Mouse (Mus musculus) cerebellum, adult 2 months (tissue): ENCODE measurements around the gene Vti1b. TPM values are rescaled to one million over a fixed set of nuclear protein-coding genes. Genes with fewer than 3 reads are reported as not detected.
A peak's percentile ranks its signal among the peaks of the same experiment; 100 is the strongest.
"Not testable (repeated sequence)": the region's sequence is repeated elsewhere in the genome, so short reads cannot be mapped to it uniquely, and the experiment has no call there.

Experiments
- DNase-seq, 2 experiments: peaks; one replicate each; pipeline ENCODE4 v3.0.0; 2021
- H3K27ac ChIP-seq: fragments of 200-500 bp; 2 replicates; pipeline ENCODE4 v1.5.1; 2012; ENCODE audit warnings: low read length, control low read depth, inconsistent platforms; ENCODE audit not compliant: insufficient read depth
- H3K27me3 ChIP-seq: fragments of 200-500 bp; 2 replicates; pipeline ENCODE4 v1.6.1; 2012; ENCODE audit warnings: inconsistent platforms, mild to moderate bottlenecking, low read length, moderate library complexity; ENCODE audit not compliant: control insufficient read depth, insufficient read depth
- H3K4me1 ChIP-seq: fragments of 200-500 bp; 2 replicates; pipeline ENCODE4 v1.6.1; 2011; ENCODE audit warnings: low read length; ENCODE audit not compliant: control insufficient read depth, insufficient read depth
- H3K4me3 ChIP-seq: fragments of 200-500 bp; replicated peaks from 2 replicates; pipeline ENCODE3; 2011; ENCODE audit warnings: mild to moderate bottlenecking, low read depth, low read length, control low read depth; ENCODE audit not compliant: insufficient read depth
- CTCF ChIP-seq: fragments of 200-500 bp; IDR thresholded peaks from 2 replicates; pipeline ENCODE4 v1.5.1; 2011; ENCODE audit warnings: low read depth, mild to moderate bottlenecking, control low read depth, low read length, moderate library complexity, borderline replicate concordance; ENCODE audit not compliant: insufficient read depth
- POLR2A ChIP-seq: fragments of 200-500 bp; IDR thresholded peaks from 2 replicates; pipeline ENCODE4 v1.6.1; 2011; ENCODE audit warnings: low read length, control low read depth, borderline replicate concordance; ENCODE audit not compliant: insufficient read depth
- WGBS: fragments of 180-500 bp; shearing (Covaris S2); methylation state at CpG from one replicate; pipeline ENCODE4 v1.1.7; 2018; 5-methylcytosine and 5-hydroxymethylcytosine counted together
- polyA plus RNA-seq: library from polyadenylated mRNA; depleted of rRNA; stranded (reverse); fragments of >200 nt; gene quantifications from 2 replicates; pipeline ENCODE4 v1.2.3, GENCODE M21; 2012

Vti1b gene
- polyA plus RNA-seq, 1 experiment = 137 TPM

GRCm38 (mm10) chr12:79192193-79192592, 19.7 kb upstream of the Vti1b start, which contains the start of gene Rdh11:
Rdh11 (minus strand) TSS chr12:79192293.
- H3K27me3 ChIP-seq = no peaks in the 10 kb centered on the region
- 61% methylated on average over 6 of the region's 6 CpGs for WGBS
- TF ChIP-seq POLR2A = no peak
- no peak for TF ChIP-seq CTCF
- DNase-seq = no peak
- peaks cover 5% of the 10 kb centered on the region; the same call in 1 of the 2 replicates for H3K4me1 ChIP-seq
- H3K27ac ChIP-seq = no peak within 1 kb of the TSS
- H3K4me3 ChIP-seq = peak within 1 kb of the TSS; percentile 79

GRCm38 (mm10) chr12:79191701-79192100, 19.2 kb upstream of the Vti1b start:
- DNase-seq = peak; percentile 73 to 74
- WGBS = 6% methylated on average over 14 of the region's 14 CpGs
- TF ChIP-seq CTCF = peak; percentile 48; the same call in 1 of the 2 replicates
- peak; percentile 20; the same call in 1 of the 2 replicates for TF ChIP-seq POLR2A
- peaks cover 5% of the 10 kb centered on the region; the same call in 1 of the 2 replicates for H3K4me1 ChIP-seq
- H3K4me3 ChIP-seq = peak overlapping the region; percentile 79
- H3K27me3 ChIP-seq = no peaks in the 10 kb centered on the region
- H3K27ac ChIP-seq = no peak overlapping the region

GRCm38 (mm10) chr12:79190931-79191673, 18.6 kb upstream of the Vti1b start:
- Histone ChIP-seq H3K4me1 (peaks cover 5% of the 10 kb centered on the region; the same call in 1 of the 2 replicates), H3K27ac (no peak overlapping the region), H3K4me3 (peak overlapping the region; percentile 79), H3K27me3 (no peaks in the 10 kb centered on the region)
- TF ChIP-seq CTCF = no peak
- TF ChIP-seq POLR2A = no peak
- DNase-seq = peak; percentile 56 to 77
- under 1% methylated on average over 18 of the region's 18 CpGs for WGBS

- not testable (repeated sequence) for DNase-seq, H3K27ac ChIP-seq, H3K4me3 ChIP-seq, H3K4me1 ChIP-seq, H3K27me3 ChIP-seq
- WGBS = 79% methylated on average over 5 of the region's 6 CpGs
Observed at GRCm38 (mm10) chr12:79185160-79185559, 12.7 kb upstream of the Vti1b start.

- no peak overlapping the region for H3K4me3 ChIP-seq
- H3K27ac ChIP-seq = no peak overlapping the region
- no peak for TF ChIP-seq POLR2A
- TF ChIP-seq CTCF = no peak
- no peaks in the 10 kb centered on the region for H3K27me3 ChIP-seq
- DNase-seq = no peak
- no peaks in the 10 kb centered on the region for H3K4me1 ChIP-seq
- WGBS = 90% methylated on average over 5 of the region's 5 CpGs
Observed at GRCm38 (mm10) chr12:79175998-79176397, 3.5 kb upstream of the Vti1b start.

- H3K27ac ChIP-seq = no peak overlapping the region
- H3K4me1 ChIP-seq = no peaks in the 10 kb centered on the region
- no peak overlapping the region for H3K4me3 ChIP-seq
- no peaks in the 10 kb centered on the region for H3K27me3 ChIP-seq
- peak; percentile 14 to 17 for DNase-seq
- 86% methylated on average over 5 of the region's 5 CpGs for WGBS
- TF ChIP-seq POLR2A (no peak), CTCF (no peak)
Observed at GRCm38 (mm10) chr12:79173721-79174120, 1.3 kb upstream of the Vti1b start.

- TF ChIP-seq CTCF (no peak), POLR2A (no peak)
- no peaks in the 10 kb centered on the region for H3K4me1 ChIP-seq
- no peaks in the 10 kb centered on the region for H3K27me3 ChIP-seq
- 27% methylated on average over 12 of the region's 12 CpGs for WGBS
- H3K4me3 ChIP-seq = peak overlapping the region; percentile 79
- no peak overlapping the region for H3K27ac ChIP-seq
- no peak for DNase-seq
Observed at GRCm38 (mm10) chr12:79171269-79171995, 1.0 kb downstream of the Vti1b start.

GRCm38 (mm10) chr12:79170421-79170820, 2.0 kb downstream of the Vti1b start:
- DNase-seq = no peak
- WGBS = 52% methylated on average over 3 of the region's 3 CpGs
- no peak overlapping the region for H3K27ac ChIP-seq
- H3K27me3 ChIP-seq = no peaks in the 10 kb centered on the region
- H3K4me3 ChIP-seq = no peak overlapping the region
- no peaks in the 10 kb centered on the region for H3K4me1 ChIP-seq
- TF ChIP-seq POLR2A = no peak
- no peak for TF ChIP-seq CTCF
